Mouse (Mus musculus) liver, embryonic 14.5 days (tissue): ENCODE measurements at regions not wholly inside any gene's neighbourhood (a gene's known extent, or its start where the extent isn't known, plus 50 kb on each side); places are given as distances from the start of the nearest gene placed in this dataset.

ENCODE experiments used
- ATAC-seq: fragments of 200-750 bp; cut with Nextera tagmentation; 2 replicates; pipeline ENCODE4 v1.8.0; 2017; ENCODE audit warnings: moderate number of reproducible peaks, mild to moderate bottlenecking, moderate library complexity; ENCODE audit not compliant: insufficient read depth
- DNase-seq, 3 experiments: peaks; one replicate each; pipeline ENCODE4 v3.0.0-alpha.2; 2012 to 2013; ENCODE audit warnings: low read depth in 3 of 3, low spot score in 3 of 3
- H3K27ac ChIP-seq: fragments of 300-500 bp; sonication (generic); 2 replicates; pipeline ENCODE4 v1.5.1; 2014; ENCODE audit warnings: moderate library complexity, mild to moderate bottlenecking, control low read depth, inconsistent platforms
- H3K27me3 ChIP-seq: fragments of 300-500 bp; sonication (generic); 2 replicates; pipeline ENCODE4 v1.6.1; 2014; ENCODE audit warnings: mild to moderate bottlenecking, low read length, moderate library complexity; ENCODE audit not compliant: control insufficient read depth, insufficient read depth
- H3K36me3 ChIP-seq: fragments of 300-500 bp; sonication (generic); replicated peaks from 2 replicates; pipeline ENCODE4 v1.6.1; 2014; ENCODE audit warnings: low read depth; ENCODE audit not compliant: control insufficient read depth, insufficient read depth
- H3K4me1 ChIP-seq, 2 experiments: fragments of 200-500 bp in 1 of 2; fragments of 300-500 bp in 1 of 2; sonication (generic) in 1 of 2; replicated peaks; 2 replicates each; pipeline ENCODE4 v1.6.1; 2012 to 2014; ENCODE audit warnings: antibody characterized with exemption in 1 of 2, inconsistent platforms in 1 of 2, low read length in 1 of 2; ENCODE audit not compliant: control insufficient read depth in 2 of 2, insufficient read depth in 2 of 2
- H3K4me2 ChIP-seq: fragments of 300-500 bp; sonication (generic); 2 replicates; pipeline ENCODE4 v1.6.1; 2014; ENCODE audit warnings: low read depth, mild to moderate bottlenecking, control low read depth, moderate library complexity
- H3K4me3 ChIP-seq, 2 experiments: fragments of 200-500 bp in 1 of 2; fragments of 300-500 bp in 1 of 2; sonication (generic) in 1 of 2; 2 replicates each; pipeline ENCODE4 v1.5.1; 2012 to 2014; ENCODE audit warnings: low read depth in 2 of 2, low read length in 2 of 2, mild to moderate bottlenecking in 2 of 2, control low read depth in 1 of 2, inconsistent platforms in 1 of 2, moderate library complexity in 1 of 2; ENCODE audit not compliant: insufficient read depth in 1 of 2
- H3K9ac ChIP-seq: fragments of 300-500 bp; sonication (generic); replicated peaks from 2 replicates; pipeline ENCODE4 v1.6.1; 2014; ENCODE audit warnings: mild to moderate bottlenecking, control low read depth, moderate library complexity
- H3K9me3 ChIP-seq: fragments of 300-500 bp; sonication (generic); 2 replicates; pipeline ENCODE4 v1.6.1; 2016; ENCODE audit warnings: low read length, mixed read lengths; ENCODE audit not compliant: control insufficient read depth
- CTCF ChIP-seq: IDR thresholded peaks from 2 replicates; pipeline ENCODE4 v1.5.1; 2016; ENCODE audit warnings: antibody characterized with exemption, low read depth, control low read depth
- EP300 ChIP-seq: IDR thresholded peaks from 2 replicates; pipeline ENCODE4 v1.6.1; 2016; ENCODE audit warnings: antibody characterized with exemption, low read depth
- WGBS: fragments of 180-500 bp; shearing (Covaris S2); extraction: QIAGEN DNeasy Blood & Tissue Kit; methylation state at CpG from one replicate; pipeline ENCODE4 v1.1.7; 2014; ENCODE audit not compliant: insufficient replicate concordance; 5-methylcytosine and 5-hydroxymethylcytosine counted together

GRCm38 (mm10) chr5:54200587-54200986 lies 202.3 kb downstream of the Stim2 start:
- H3K4me3 ChIP-seq: no peak overlapping the region
- WGBS: 70% methylated on average over 5 of the region's 5 CpGs
- no peak overlapping the region for H3K4me2 ChIP-seq
- no peak overlapping the region for H3K9ac ChIP-seq
- ATAC-seq (no peak), DNase-seq (no peak)
- H3K27me3 ChIP-seq: no peaks in the 10 kb centered on the region
- no peaks in the 10 kb centered on the region for H3K4me1 ChIP-seq
- no peak overlapping the region for H3K27ac ChIP-seq
- TF ChIP-seq EP300: no peak
- no peak for TF ChIP-seq CTCF
- no peaks in the 10 kb centered on the region for H3K9me3 ChIP-seq
- H3K36me3 ChIP-seq: no peaks in the 10 kb centered on the region

- TF ChIP-seq CTCF: no peak
- no peak for TF ChIP-seq EP300
- Histone ChIP-seq H3K9me3 (no peaks in the 10 kb centered on the region), H3K4me1 (no peaks in the 10 kb centered on the region), H3K9ac (no peak overlapping the region), H3K4me2 (no peak overlapping the region), H3K27me3 (no peaks in the 10 kb centered on the region), H3K27ac (no peak overlapping the region), H3K36me3 (no peaks in the 10 kb centered on the region), H3K4me3 (no peak overlapping the region)
- no peak for DNase-seq
- no peak for ATAC-seq
Measured at GRCm38 (mm10) chr5:54211457-54211856, 213.2 kb downstream of the Stim2 start.

- no peaks in the 10 kb centered on the region for H3K36me3 ChIP-seq
- no peak for ATAC-seq
- TF ChIP-seq CTCF (no peak), EP300 (no peak)
- H3K9me3 ChIP-seq: no peaks in the 10 kb centered on the region
- no peaks in the 10 kb centered on the region for H3K4me1 ChIP-seq
- H3K4me3 ChIP-seq: no peak overlapping the region
- 39% methylated on average over 5 of the region's 5 CpGs for WGBS
- no peak overlapping the region for H3K9ac ChIP-seq
- H3K27me3 ChIP-seq: no peaks in the 10 kb centered on the region
- no peak overlapping the region for H3K4me2 ChIP-seq
- H3K27ac ChIP-seq: no peak overlapping the region
- DNase-seq: no peak
Measured at GRCm38 (mm10) chr5:54212038-54212589, 213.8 kb downstream of the Stim2 start.

- DNase-seq (no peak), ATAC-seq (no peak)
- H3K36me3 ChIP-seq: no peaks in the 10 kb centered on the region
- no peak overlapping the region for H3K4me2 ChIP-seq
- H3K27ac ChIP-seq: no peak overlapping the region
- H3K27me3 ChIP-seq: no peaks in the 10 kb centered on the region
- no peak overlapping the region for H3K4me3 ChIP-seq
- TF ChIP-seq EP300 (no peak), CTCF (no peak)
- H3K4me1 ChIP-seq: no peaks in the 10 kb centered on the region
- no peak overlapping the region for H3K9ac ChIP-seq
- no peaks in the 10 kb centered on the region for H3K9me3 ChIP-seq
Measured at GRCm38 (mm10) chr5:54225031-54225430, 226.7 kb downstream of the Stim2 start.

GRCm38 (mm10) chr5:54234580-54234979 lies 236.3 kb downstream of the Stim2 start:
- no peaks in the 10 kb centered on the region for H3K4me1 ChIP-seq
- DNase-seq (no peak), ATAC-seq (no peak)
- no peaks in the 10 kb centered on the region for H3K36me3 ChIP-seq
- no peak overlapping the region for H3K9ac ChIP-seq
- H3K9me3 ChIP-seq: no peaks in the 10 kb centered on the region
- no peak overlapping the region for H3K27ac ChIP-seq
- no peak overlapping the region for H3K4me2 ChIP-seq
- no peaks in the 10 kb centered on the region for H3K27me3 ChIP-seq
- 21% methylated on average over 1 of the region's 1 CpGs for WGBS
- H3K4me3 ChIP-seq: no peak overlapping the region
- TF ChIP-seq CTCF (no peak), EP300 (no peak)
